Mouse (Mus musculus) spleen, adult 2 months (tissue): ENCODE measurements around the gene 9330182O14Rik.

Experiments used
- CTCF ChIP-seq: fragments of 200-500 bp; IDR thresholded peaks from 2 replicates; pipeline ENCODE4 v1.5.1; 2011; ENCODE audit warnings: mild to moderate bottlenecking, inconsistent platforms; ENCODE audit not compliant: insufficient read depth, insufficient read length, insufficient replicate concordance; ENCODE audit errors: extremely low read depth
- POLR2A ChIP-seq: fragments of 200-500 bp; IDR thresholded peaks from 2 replicates; pipeline ENCODE4 v1.6.1; 2011; ENCODE audit warnings: low read depth, low read length, inconsistent platforms

DNA sequence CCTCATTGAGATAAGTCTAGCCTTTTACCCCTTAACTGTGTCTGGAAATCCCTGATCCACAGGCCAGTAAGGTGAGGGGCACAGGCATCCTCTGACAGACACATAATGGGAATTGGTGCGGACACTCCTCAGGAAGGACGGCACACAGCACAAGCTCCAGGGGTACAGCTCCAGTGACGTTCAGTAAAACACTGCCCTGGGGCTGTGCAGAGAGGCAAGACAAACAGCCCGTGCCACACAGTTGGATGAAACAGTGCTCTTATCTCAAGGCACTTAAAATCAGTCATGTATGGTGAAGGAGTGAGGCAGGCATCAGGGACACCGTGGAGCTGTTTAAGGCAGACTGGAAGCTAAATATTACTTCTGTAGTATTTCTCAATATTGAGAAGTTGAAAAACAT, 4.7 kb upstream of the 9330182O14Rik start:
- TF ChIP-seq POLR2A, result no peak
- no peak for TF ChIP-seq CTCF
